Mouse (Mus musculus): ENCODE results near the gene Tph1.

Gene Tph1

DNA sequence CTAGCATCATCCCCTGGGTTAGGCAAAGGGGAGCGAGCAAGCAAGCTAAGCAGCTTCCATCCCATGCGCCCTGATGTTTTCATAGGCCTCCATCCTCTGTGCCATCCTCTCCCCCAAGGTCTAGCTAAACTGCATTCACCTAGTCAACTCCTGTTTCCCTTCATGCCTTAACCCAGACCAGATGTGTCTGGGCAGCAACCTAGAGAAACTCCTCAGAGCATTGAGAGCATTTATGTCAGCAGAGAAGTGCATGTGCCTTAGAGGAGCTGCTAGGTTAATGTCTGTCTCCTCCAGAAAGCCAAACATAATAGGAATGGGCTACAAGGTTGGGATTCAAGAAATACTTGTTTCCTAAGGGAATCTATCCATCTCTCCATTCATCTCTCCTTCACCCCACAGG lies 75.3 kb downstream of the Tph1 start:
- DNase-seq, result no peak

All from thymus, postnatal 25 days (tissue).